Mouse (Mus musculus) hindbrain, embryonic 12.5 days (tissue): ENCODE measurements around the gene Acad11. TPM values are rescaled to one million over a fixed set of nuclear protein-coding genes. Genes with fewer than 3 reads are reported as not detected.

Experiments
- ATAC-seq: fragments of 200-750 bp; cut with Nextera tagmentation; 2 replicates; pipeline ENCODE4 v1.8.0; 2017; ENCODE audit warnings: moderate TSS enrichment; ENCODE audit not compliant: low FRiP score
- H3K27ac ChIP-seq: fragments of 300-500 bp; sonication (generic); 2 replicates; pipeline ENCODE4 v1.5.1; 2016; ENCODE audit warnings: mild to moderate bottlenecking
- H3K27me3 ChIP-seq: fragments of 300-500 bp; sonication (generic); 2 replicates; pipeline ENCODE4 v1.6.1; 2016; ENCODE audit warnings: mild to moderate bottlenecking
- H3K36me3 ChIP-seq: fragments of 300-500 bp; sonication (generic); 2 replicates; pipeline ENCODE4 v1.6.1; 2016; ENCODE audit warnings: mild to moderate bottlenecking
- H3K4me1 ChIP-seq: fragments of 300-500 bp; sonication (generic); 2 replicates; pipeline ENCODE4 v1.6.1; 2016
- H3K4me2 ChIP-seq: fragments of 300-500 bp; sonication (generic); replicated peaks from 2 replicates; pipeline ENCODE4 v1.6.1; 2016; ENCODE audit warnings: mild to moderate bottlenecking
- H3K4me3 ChIP-seq: fragments of 300-500 bp; sonication (generic); 2 replicates; pipeline ENCODE4 v1.5.1; 2016; ENCODE audit warnings: mild to moderate bottlenecking
- H3K9ac ChIP-seq: fragments of 300-500 bp; sonication (generic); 2 replicates; pipeline ENCODE4 v1.6.1; 2016; ENCODE audit warnings: mild to moderate bottlenecking, moderate library complexity
- H3K9me3 ChIP-seq: fragments of 300-500 bp; sonication (generic); replicated peaks from 2 replicates; pipeline ENCODE4 v1.6.1; 2016; ENCODE audit warnings: mild to moderate bottlenecking
- WGBS: fragments of 180-500 bp; shearing (Covaris S2); methylation state at CpG from one replicate; pipeline ENCODE4 v1.1.7; 2016; 5-methylcytosine and 5-hydroxymethylcytosine counted together
- polyA plus RNA-seq: library from polyadenylated mRNA; unstranded; fragments of >200 nt; fragmentation: Nextera tagmentation; extraction: Ambion mirVana; gene quantifications from 2 replicates; pipeline ENCODE4 v1.2.1, GENCODE M21; 2016

The Acad11 gene
- polyA plus RNA-seq, 1 experiment from 2014 or later = 9.5 TPM

DNA sequence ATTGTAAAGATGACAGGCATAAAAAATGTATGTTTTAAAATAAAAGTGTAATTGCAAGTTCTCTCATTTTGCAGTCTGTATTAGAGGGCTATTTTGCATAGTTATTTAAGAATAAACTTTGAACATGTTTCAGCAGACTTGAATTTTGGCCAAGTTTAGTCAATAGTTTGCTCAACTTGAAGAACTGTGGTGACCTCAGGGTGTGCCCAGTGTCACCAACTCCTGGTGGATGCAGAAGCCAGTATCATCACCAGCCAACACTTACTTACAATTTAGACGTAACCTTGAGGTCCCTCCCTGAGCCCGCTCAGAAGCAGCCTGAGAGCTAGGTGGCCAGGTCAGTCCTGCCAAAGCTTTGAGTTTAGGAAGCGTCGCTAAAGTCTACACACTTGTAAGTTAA is 19.5 kb upstream of the Acad11 start:
- H3K27me3 ChIP-seq = no peaks in the 10 kb centered on the region
- no peak overlapping the region for H3K4me3 ChIP-seq
- H3K27ac ChIP-seq = no peak overlapping the region
- no peak overlapping the region for H3K4me2 ChIP-seq
- no peak overlapping the region for H3K9ac ChIP-seq
- H3K4me1 ChIP-seq = no peaks in the 10 kb centered on the region
- WGBS = 90% methylated on average over 4 of the region's 4 CpGs
- H3K9me3 ChIP-seq = no peaks in the 10 kb centered on the region
- peaks cover 43% of the 10 kb centered on the region for H3K36me3 ChIP-seq
- no peak for ATAC-seq

DNA sequence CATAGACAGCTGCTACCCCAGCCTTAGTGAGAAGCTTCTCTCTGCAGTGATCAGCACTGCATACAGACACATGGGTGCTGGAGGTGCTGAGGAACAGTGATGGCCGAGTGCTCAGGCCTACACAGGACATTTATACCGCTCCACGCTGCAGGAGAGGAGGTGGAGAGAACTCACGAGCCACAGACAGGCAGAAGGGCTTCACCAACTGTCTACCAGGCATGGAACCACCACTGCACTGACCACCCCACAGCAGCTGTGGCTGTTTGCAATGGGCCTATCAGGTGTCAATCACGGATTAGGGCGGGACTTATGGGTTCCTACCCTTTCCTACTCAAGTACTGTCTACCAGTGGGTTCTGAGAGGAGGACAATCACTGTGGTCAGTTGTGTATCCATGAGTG is 12.1 kb upstream of the Acad11 start:
- Histone ChIP-seq H3K27ac (no peak overlapping the region), H3K4me2 (no peak overlapping the region), H3K4me3 (no peak overlapping the region), H3K4me1 (no peaks in the 10 kb centered on the region), H3K9ac (no peak overlapping the region), H3K27me3 (no peaks in the 10 kb centered on the region), H3K36me3 (peaks cover 92% of the 10 kb centered on the region), H3K9me3 (no peaks in the 10 kb centered on the region)
- ATAC-seq = no peak
- WGBS = 88% methylated on average over 6 of the region's 6 CpGs

DNA sequence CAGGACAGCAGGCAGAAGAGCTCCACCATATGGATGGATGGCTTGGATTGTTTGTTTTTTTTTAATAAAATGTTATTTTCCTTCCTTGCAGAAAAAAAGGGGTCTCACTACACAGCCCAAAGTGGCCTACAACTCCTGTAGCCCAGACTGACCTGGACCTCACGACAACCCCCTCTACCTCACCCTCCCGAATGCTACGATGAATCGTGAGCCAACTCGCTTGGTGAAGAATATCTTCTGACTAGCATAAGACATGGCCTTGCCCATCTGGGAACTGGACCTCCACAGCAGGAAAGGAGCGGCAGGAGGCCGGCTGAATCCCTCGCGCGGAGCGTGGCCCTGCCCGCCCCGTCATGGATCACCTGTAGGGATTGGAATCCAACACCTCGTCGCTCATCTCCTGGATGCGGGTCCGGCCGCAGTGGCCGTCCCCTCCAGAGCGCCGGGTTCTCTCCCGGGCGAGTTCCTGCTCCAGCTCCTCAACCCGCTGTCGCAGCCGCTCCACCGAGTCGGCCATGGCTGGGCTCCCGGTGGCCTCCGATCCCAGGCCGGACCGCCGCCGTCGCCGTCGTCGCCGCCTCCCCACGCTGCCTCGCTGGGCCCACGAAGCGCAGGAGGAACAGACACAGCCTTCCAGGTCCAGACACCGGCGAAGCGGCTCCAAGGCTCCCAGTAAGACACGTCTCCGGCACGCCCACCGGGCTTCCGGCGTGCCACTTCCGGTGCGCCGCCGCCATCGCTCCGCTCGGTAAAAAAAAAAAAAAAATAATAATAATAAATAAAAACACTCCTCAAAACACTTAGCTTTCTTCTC is 540 bp upstream of the Acad11 start, which contains the start of gene Uba5:
Gene Uba5 (minus strand): TSS at position 705 of the 814 bp plus-strand sequence.
- 1% methylated on average over 59 of the region's 59 CpGs for WGBS
- H3K27ac ChIP-seq = peak within 1 kb of the TSS; percentile 55
- peak; percentile 85 for ATAC-seq

DNA sequence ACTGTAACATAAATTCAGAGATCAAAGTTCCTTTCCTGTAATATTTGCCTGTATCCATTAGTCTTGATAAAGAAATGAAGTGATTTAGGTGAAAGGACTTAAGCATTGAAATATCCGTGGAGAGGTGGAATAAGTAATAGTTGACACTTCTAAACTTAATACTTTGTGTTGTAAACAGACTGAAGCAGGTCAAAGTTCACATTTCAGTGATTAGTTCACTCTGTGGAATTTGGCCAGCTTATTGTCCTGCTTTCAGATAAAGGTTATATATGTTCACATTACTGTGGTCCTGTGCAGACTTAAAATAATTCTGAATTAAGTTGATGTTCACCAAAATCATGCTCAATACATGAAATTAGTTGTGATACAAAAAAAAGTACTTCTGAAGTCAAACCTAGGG is 1.4 kb downstream of the Acad11 start:
- WGBS = 22% methylated on average over 1 of the region's 1 CpGs
- ATAC-seq = no peak
- no peak overlapping the region for H3K4me3 ChIP-seq

More for the DNA sequence above, 540 bp upstream of the Acad11 start, which contains the start of gene Uba5:
- Histone ChIP-seq H3K27me3 (no peaks in the 10 kb centered on the region), H3K4me2 (peak within 1 kb of the TSS; percentile 85), H3K9ac (peak within 1 kb of the TSS; percentile 94), H3K4me3 (peak within 1 kb of the TSS; percentile 99), H3K36me3 (peaks cover 26% of the 10 kb centered on the region), H3K9me3 (no peaks in the 10 kb centered on the region), H3K4me1 (peaks cover 20% of the 10 kb centered on the region)

DNA sequence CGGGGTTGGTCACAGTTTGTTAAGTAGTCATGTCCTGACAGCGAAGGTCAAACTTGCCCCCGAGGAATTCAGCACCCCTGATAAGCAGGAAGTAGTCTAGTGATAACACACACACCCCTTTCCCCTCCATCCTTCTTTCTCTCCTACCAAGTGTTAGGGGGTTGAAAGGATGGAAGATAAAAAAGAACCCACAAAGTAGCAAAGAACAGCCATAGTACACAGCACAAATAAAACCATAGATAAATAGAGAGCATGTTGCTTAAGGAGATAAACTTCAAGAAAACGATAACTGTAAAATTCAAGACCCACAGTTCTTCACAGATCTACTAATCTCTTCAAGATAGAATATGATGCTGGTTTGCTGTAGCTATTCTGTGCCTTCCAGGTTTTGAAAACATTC is 7.1 kb downstream of the Acad11 start:
- WGBS = 87% methylated on average over 4 of the region's 4 CpGs
- Histone ChIP-seq H3K9me3 (no peaks in the 10 kb centered on the region), H3K4me3 (no peak overlapping the region), H3K4me1 (no peaks in the 10 kb centered on the region), H3K36me3 (no peaks in the 10 kb centered on the region), H3K27me3 (no peaks in the 10 kb centered on the region), H3K27ac (no peak overlapping the region), H3K9ac (no peak overlapping the region), H3K4me2 (no peak overlapping the region)
- ATAC-seq = no peak

More for the DNA sequence above, 1.4 kb downstream of the Acad11 start:
- peaks cover 12% of the 10 kb centered on the region for H3K36me3 ChIP-seq
- no peak overlapping the region for H3K4me2 ChIP-seq
- H3K27me3 ChIP-seq = no peaks in the 10 kb centered on the region
- H3K9ac ChIP-seq = no peak overlapping the region
- H3K4me1 ChIP-seq = peaks cover 20% of the 10 kb centered on the region
- H3K9me3 ChIP-seq = no peaks in the 10 kb centered on the region
- H3K27ac ChIP-seq = no peak overlapping the region

DNA sequence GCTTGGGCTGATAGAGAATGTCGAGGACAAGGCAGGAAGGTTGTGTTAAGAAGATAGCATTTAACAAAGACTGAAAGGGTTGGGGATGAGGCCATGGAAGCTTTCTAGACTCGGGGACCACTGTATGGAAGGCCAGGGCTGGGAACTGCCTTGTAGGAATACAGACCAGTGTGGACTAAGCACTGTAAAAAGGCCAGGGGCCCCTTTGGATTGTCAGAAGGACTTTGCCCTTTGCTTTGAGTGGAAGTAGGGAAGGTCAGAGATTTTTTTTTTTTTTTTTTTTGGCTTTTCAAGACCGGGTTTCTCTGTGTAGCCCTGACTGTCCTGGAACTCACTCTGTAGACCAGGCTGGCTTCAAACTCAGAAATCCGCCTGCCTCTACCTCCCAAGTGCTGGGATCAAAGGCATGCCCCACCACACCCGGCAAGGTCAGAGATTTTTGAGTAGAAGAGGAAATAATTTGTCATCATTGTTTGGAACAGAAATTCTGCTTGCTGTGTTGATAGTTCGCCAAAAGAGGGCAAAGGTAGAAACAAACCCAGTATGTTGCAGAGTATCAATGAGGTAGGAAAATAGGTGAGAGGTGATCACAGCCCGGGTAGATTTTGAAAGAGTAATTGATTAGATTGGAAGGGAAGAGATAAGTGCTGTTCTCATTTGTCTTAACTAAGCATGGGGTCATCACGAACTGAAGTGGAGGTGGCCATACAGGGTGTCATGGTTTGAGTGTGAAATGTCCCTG is 7.9 kb downstream of the Acad11 start:
- Histone ChIP-seq H3K27ac (no peak overlapping the region), H3K4me3 (no peak overlapping the region), H3K4me1 (no peaks in the 10 kb centered on the region), H3K4me2 (no peak overlapping the region), H3K9ac (no peak overlapping the region), H3K36me3 (no peaks in the 10 kb centered on the region), H3K27me3 (no peaks in the 10 kb centered on the region), H3K9me3 (no peaks in the 10 kb centered on the region)
- 82% methylated on average over 8 of the region's 8 CpGs for WGBS
- no peak for ATAC-seq

DNA sequence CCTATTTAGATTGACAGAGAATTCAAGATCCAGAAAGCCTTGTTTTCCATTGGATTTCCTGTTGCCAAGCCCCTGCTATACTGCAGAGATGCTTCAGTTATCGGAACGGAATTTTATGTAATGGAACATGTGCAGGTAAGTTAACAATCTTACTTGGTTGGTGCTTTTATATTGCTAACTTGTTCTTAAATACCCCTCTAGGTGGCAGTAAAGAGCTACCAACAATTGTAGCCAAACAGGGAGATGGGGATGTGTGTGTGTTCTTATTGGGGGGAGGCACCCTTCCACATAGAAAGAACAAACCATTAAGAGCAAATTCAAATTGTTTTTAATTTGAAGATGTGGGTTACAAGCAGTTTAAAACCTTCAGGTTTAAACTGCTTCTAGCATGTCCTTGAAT is 12.6 kb downstream of the Acad11 start:
- no peaks in the 10 kb centered on the region for H3K36me3 ChIP-seq
- no peak overlapping the region for H3K4me2 ChIP-seq
- H3K27me3 ChIP-seq = no peaks in the 10 kb centered on the region
- H3K27ac ChIP-seq = no peak overlapping the region
- H3K9me3 ChIP-seq = no peaks in the 10 kb centered on the region
- H3K4me1 ChIP-seq = no peaks in the 10 kb centered on the region
- H3K4me3 ChIP-seq = no peak overlapping the region
- no peak for ATAC-seq
- H3K9ac ChIP-seq = no peak overlapping the region
- 65% methylated on average over 2 of the region's 2 CpGs for WGBS

DNA sequence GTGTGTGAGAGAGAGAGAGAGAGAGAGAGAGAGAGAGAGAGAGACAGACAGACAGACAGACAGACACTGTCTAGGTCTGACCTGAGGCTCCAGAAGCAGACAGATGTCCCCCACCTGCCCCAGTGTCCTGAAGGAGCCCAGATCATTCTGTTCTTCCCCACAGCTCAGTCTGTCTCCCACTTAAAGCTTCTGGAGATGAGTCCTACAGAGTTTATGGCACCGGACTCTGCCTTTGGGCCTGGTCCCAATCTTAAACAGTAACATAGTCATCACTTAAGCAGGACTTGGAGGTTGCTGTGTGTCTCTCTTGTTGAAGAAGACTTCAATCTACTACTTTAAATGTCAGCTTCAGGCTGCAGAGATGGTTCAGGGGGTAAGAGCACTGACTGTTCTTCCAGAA is 15.6 kb downstream of the Acad11 start:
- no peak overlapping the region for H3K27ac ChIP-seq
- no peak overlapping the region for H3K9ac ChIP-seq
- H3K27me3 ChIP-seq = no peaks in the 10 kb centered on the region
- H3K4me3 ChIP-seq = no peak overlapping the region
- H3K36me3 ChIP-seq = no peaks in the 10 kb centered on the region
- no peak overlapping the region for H3K4me2 ChIP-seq
- H3K9me3 ChIP-seq = no peaks in the 10 kb centered on the region
- H3K4me1 ChIP-seq = no peaks in the 10 kb centered on the region
- 94% methylated on average over 1 of the region's 1 CpGs for WGBS
- ATAC-seq = no peak

DNA sequence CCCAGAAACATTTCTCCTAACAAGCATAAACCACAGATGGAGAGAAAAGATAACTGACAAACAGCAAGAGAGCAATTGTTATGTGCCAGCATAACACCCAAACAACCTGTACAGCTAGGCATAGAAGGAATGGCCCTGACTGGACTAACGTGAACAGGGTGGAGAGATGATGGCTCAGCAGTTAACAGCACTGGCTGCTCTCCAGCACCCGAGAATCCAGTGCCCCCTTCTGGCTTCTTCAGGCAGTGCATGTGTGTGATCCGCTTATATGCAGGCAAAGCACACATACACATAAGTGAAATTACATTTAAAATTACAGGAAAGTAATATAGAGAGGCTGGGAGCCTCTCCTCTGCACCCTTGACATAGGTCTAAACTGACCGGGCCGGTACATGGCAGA is 16.2 kb downstream of the Acad11 start:
- Histone ChIP-seq H3K9ac (no peak overlapping the region), H3K4me2 (no peak overlapping the region), H3K9me3 (no peaks in the 10 kb centered on the region), H3K4me3 (no peak overlapping the region), H3K4me1 (no peaks in the 10 kb centered on the region), H3K36me3 (0 out of 2 replicates have a peak, but pooled peaks cover 4% of the 10 kb centered on the region), H3K27me3 (no peaks in the 10 kb centered on the region), H3K27ac (no peak overlapping the region)
- WGBS = 54% methylated on average over 5 of the region's 5 CpGs
- no peak for ATAC-seq

DNA sequence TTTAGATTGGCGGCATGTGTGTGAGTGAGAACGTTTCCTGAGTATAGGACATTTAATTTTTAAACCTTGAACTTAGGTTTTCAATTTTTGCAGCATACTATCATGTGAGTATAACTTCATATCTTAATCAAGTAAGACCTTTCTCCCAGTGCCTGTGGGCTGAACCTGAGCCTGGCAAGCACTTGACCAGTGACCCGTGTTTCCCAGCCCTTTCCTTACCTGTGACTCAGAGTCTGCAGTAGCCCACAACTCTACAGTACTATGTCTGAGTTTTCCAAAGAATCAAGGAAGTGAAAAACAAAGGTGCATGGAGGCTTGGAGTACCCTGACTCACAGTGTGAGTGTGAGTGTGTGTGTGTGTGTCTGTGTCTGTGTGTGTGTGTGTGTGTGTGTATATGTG is 16.9 kb downstream of the Acad11 start:
- H3K9me3 ChIP-seq = no peaks in the 10 kb centered on the region
- H3K9ac ChIP-seq = no peak overlapping the region
- no peaks in the 10 kb centered on the region for H3K27me3 ChIP-seq
- no peak overlapping the region for H3K4me3 ChIP-seq
- no peaks in the 10 kb centered on the region for H3K4me1 ChIP-seq
- H3K27ac ChIP-seq = no peak overlapping the region
- WGBS = 78% methylated on average over 3 of the region's 3 CpGs
- 0 out of 2 replicates have a peak, but pooled peaks cover 4% of the 10 kb centered on the region for H3K36me3 ChIP-seq
- H3K4me2 ChIP-seq = no peak overlapping the region
- ATAC-seq = no peak

DNA sequence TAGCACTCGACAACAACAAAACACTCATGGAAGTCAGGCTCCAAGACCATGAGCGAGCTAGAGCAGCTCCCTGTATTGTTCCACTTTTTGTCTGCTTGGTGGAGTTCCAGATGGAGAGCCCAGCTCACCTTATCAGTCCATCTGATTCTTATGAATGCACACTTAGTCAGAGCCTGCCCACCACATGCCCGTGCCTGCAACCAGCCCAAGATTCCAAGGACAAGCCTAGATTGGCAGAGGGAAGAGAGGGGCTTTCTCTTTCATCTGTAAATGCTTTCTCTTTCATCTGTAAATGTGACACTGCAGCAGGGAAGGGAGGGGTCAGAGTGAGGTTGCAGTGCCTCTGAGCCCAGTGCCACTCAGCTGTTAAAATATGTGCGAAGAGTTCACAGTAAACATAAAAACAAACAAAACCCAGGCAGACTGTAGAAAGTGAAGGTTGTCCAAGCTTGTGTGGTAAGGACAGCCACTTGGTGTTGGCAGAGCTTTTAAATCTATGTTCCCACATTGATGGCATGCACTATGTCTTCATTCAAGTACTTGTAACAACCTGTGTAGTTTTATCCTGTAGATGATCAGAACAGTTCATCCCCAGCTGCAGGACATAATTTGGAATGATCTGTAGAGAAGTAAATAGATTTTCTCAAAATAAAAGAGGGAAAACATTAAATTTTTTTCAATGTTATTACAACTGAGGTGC is 22.7 kb downstream of the Acad11 start:
- Histone ChIP-seq H3K36me3 (0 out of 2 replicates have a peak, but pooled peaks cover 9% of the 10 kb centered on the region), H3K27me3 (no peaks in the 10 kb centered on the region), H3K9me3 (no peaks in the 10 kb centered on the region), H3K4me1 (no peaks in the 10 kb centered on the region), H3K4me3 (no peak overlapping the region), H3K27ac (no peak overlapping the region), H3K4me2 (no peak overlapping the region), H3K9ac (no peak overlapping the region)
- 53% methylated on average over 4 of the region's 4 CpGs for WGBS
- ATAC-seq = no peak

DNA sequence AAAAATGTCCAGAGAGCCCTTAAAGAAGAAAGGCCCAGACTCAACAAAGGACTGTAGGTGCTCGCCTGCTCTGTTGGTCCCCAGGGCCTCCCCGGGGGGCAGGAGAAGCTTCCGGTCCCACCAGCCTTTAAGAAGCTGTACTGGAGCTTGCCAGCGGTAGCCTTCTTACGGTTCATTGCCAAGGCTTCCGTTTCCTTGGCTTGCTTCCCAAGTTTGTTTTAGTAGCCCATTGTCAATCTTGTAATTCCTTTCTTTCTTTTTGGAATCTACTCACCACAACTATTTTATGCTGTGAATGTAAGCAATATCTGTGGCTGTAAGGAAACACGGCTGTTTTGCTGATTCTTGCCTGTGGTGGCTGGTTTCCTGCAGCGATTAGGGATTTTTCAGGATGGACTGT is 25.4 kb downstream of the Acad11 start:
- no peak overlapping the region for H3K9ac ChIP-seq
- no peaks in the 10 kb centered on the region for H3K4me1 ChIP-seq
- no peak overlapping the region for H3K27ac ChIP-seq
- no peaks in the 10 kb centered on the region for H3K27me3 ChIP-seq
- ATAC-seq = no peak
- no peak overlapping the region for H3K4me2 ChIP-seq
- no peak overlapping the region for H3K4me3 ChIP-seq
- H3K9me3 ChIP-seq = no peaks in the 10 kb centered on the region
- WGBS = 69% methylated on average over 8 of the region's 8 CpGs
- 0 out of 2 replicates have a peak, but pooled peaks cover 9% of the 10 kb centered on the region for H3K36me3 ChIP-seq
